Comparison of ENCODE assay signal across 29 mouse cellular contexts in the genomic region with DNA sequence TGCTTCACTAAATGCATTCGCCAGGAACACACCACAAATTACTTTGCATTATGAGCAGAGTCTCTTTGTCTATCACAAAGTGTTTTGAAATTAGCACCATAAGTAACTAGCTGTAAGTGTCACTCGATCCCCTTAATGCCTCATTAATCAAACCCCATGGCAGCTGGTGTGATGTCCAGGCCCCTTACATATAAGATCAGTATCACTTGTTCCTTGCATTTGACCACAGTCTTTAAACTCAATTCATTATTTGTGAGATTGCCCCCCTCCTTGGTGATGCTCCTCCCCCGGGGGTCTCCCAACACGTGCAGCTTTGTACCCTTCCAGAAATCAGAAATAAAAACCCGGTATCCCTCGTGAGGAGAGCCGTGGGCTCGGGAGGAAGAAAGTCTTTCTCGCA. TPM values are rescaled to one million over a fixed set of nuclear protein-coding genes. Genes with fewer than 3 reads are reported as not detected.
DNase-seq lines count a peak whose midpoint lies in the region; ATAC-seq lines count a peak whose summit lies in the region.
"Had no signal": no experiment of that assay in that cellular context is flagged by ENCODE, and none has a peak within 500 bp of the region (broad histone marks: within the 10 kb centered on the region; RNA-seq: fewer than 3 reads in every experiment).

No protein-coding gene starts in this region.

- ATAC-seq in forebrain, embryonic 12.5 days (ENCODE audit: low FRiP score), result peak; percentile 70
- ATAC-seq in forebrain, embryonic 16.5 days, result no peak
- no peak for ATAC-seq in intestine, embryonic 14.5 days (replicated peaks; ENCODE audit: low FRiP score, low TSS enrichment, low read depth)
- ATAC-seq in intestine, embryonic 16.5 days, result no peak
- ATAC-seq in midbrain, embryonic 15.5 days (replicated peaks), result no peak
- ATAC-seq: forebrain, embryonic 13.5 days; Patski had no signal

- H3K4me3 ChIP-seq in forebrain, embryonic 12.5 days (replicated peaks), result no peak overlapping the region
- no peak overlapping the region for H3K4me3 ChIP-seq in forebrain, embryonic 16.5 days (replicated peaks; ENCODE audit: low read length)
- H3K4me3 ChIP-seq in intestine, embryonic 14.5 days (ENCODE audit: low read depth, low read length), result no peak overlapping the region
- no peak overlapping the region for H3K4me3 ChIP-seq in intestine, embryonic 16.5 days (ENCODE audit: low read length)
- peak overlapping the region; percentile 34 for H3K4me3 ChIP-seq in midbrain, embryonic 10.5 days
- H3K4me3 ChIP-seq in midbrain, embryonic 15.5 days, result no peak overlapping the region
- H3K4me3 ChIP-seq: embryonic facial prominence, embryonic 10.5 days; embryonic facial prominence, embryonic 15.5 days; forebrain, embryonic 13.5 days; heart, embryonic 10.5 days; heart, embryonic 15.5 days; limb, embryonic 13.5 days had no signal

- DNase-seq in intestine, embryonic 14.5 days (ENCODE audit: low spot score), result peak; percentile 39
- DNase-seq in midbrain, embryonic 10.5 days (ENCODE audit: low spot score), result no peak
- DNase-seq in retina, embryonic 14.5 days (ENCODE audit: low spot score), result peak; percentile 57
- DNase-seq in kidney, adult 8-10 months, result no peak
- DNase-seq: adrenal gland, postnatal 10 days; cerebellum, adult 11 months; cerebellum, adult 9-10 months; cerebellum, postnatal 36 days; gastrocnemius, postnatal 14 days; heart, postnatal 36 days; kidney, adult 11 months; kidney, postnatal 4 days; right cerebral cortex, postnatal 4 days; thymus, adult 18-20 months; thymus, postnatal 25 days had no signal

- no peaks in the 10 kb centered on the region for H3K36me3 ChIP-seq in forebrain, embryonic 12.5 days (replicated peaks)
- no peaks in the 10 kb centered on the region for H3K36me3 ChIP-seq in forebrain, embryonic 16.5 days (ENCODE audit: control insufficient read depth, insufficient read depth)
- no peaks in the 10 kb centered on the region for H3K36me3 ChIP-seq in intestine, embryonic 14.5 days (ENCODE audit: control insufficient read depth, insufficient read depth, low read length)
- H3K36me3 ChIP-seq in intestine, embryonic 16.5 days (ENCODE audit: control insufficient read depth, insufficient read depth, low read length), result no peaks in the 10 kb centered on the region
- no peaks in the 10 kb centered on the region for H3K36me3 ChIP-seq in midbrain, embryonic 10.5 days
- H3K36me3 ChIP-seq in midbrain, embryonic 15.5 days (replicated peaks), result no peaks in the 10 kb centered on the region
- H3K36me3 ChIP-seq: embryonic facial prominence, embryonic 10.5 days; embryonic facial prominence, embryonic 15.5 days; heart, embryonic 10.5 days; heart, embryonic 15.5 days; limb, embryonic 13.5 days had no signal

- no peak overlapping the region for H3K9ac ChIP-seq in forebrain, embryonic 12.5 days
- no peak overlapping the region for H3K9ac ChIP-seq in forebrain, embryonic 16.5 days (replicated peaks; ENCODE audit: low read depth, low read length)
- H3K9ac ChIP-seq in intestine, embryonic 14.5 days (ENCODE audit: low read length), result no peak overlapping the region
- no peak overlapping the region for H3K9ac ChIP-seq in intestine, embryonic 16.5 days (ENCODE audit: low read depth, low read length)
- no peak overlapping the region for H3K9ac ChIP-seq in midbrain, embryonic 15.5 days
- H3K9ac ChIP-seq: embryonic facial prominence, embryonic 15.5 days; forebrain, embryonic 13.5 days; heart, embryonic 15.5 days; limb, embryonic 13.5 days had no signal

- peaks cover 13% of the 10 kb centered on the region; the same call in 1 of the 2 replicates for H3K4me1 ChIP-seq in forebrain, embryonic 12.5 days
- H3K4me1 ChIP-seq in forebrain, embryonic 16.5 days (replicated peaks; ENCODE audit: control insufficient read depth, insufficient read depth, low read length), result no peaks in the 10 kb centered on the region
- H3K4me1 ChIP-seq in intestine, embryonic 14.5 days (replicated peaks; ENCODE audit: control insufficient read depth, insufficient read depth, low read length), result 0 out of 2 replicates have a peak, but pooled peaks cover 6% of the 10 kb centered on the region
- peaks cover 6% of the 10 kb centered on the region; the same call in 1 of the 2 replicates for H3K4me1 ChIP-seq in intestine, embryonic 16.5 days (ENCODE audit: control insufficient read depth, insufficient read depth, low read length)
- H3K4me1 ChIP-seq in midbrain, embryonic 10.5 days, result peaks cover 56% of the 10 kb centered on the region
- peaks cover 5% of the 10 kb centered on the region; the same call in 1 of the 2 replicates for H3K4me1 ChIP-seq in midbrain, embryonic 15.5 days
- H3K4me1 ChIP-seq: embryonic facial prominence, embryonic 15.5 days; forebrain, embryonic 13.5 days; heart, embryonic 15.5 days; limb, embryonic 13.5 days had no signal

- H3K27me3 ChIP-seq in forebrain, embryonic 12.5 days, result peaks cover 87% of the 10 kb centered on the region
- H3K27me3 ChIP-seq in forebrain, embryonic 16.5 days (replicated peaks; ENCODE audit: control insufficient read depth, insufficient read depth, low read length), result peaks cover 68% of the 10 kb centered on the region
- H3K27me3 ChIP-seq in intestine, embryonic 14.5 days (replicated peaks; ENCODE audit: control insufficient read depth, insufficient read depth, low read length), result peaks cover 25% of the 10 kb centered on the region
- H3K27me3 ChIP-seq in intestine, embryonic 16.5 days (replicated peaks; ENCODE audit: control insufficient read depth, insufficient read depth, low read length), result peaks cover 10% of the 10 kb centered on the region
- peaks cover 88% of the 10 kb centered on the region for H3K27me3 ChIP-seq in midbrain, embryonic 10.5 days (ENCODE audit: low read depth, poor library complexity, severe bottlenecking)
- H3K27me3 ChIP-seq in midbrain, embryonic 15.5 days (replicated peaks), result peaks cover 78% of the 10 kb centered on the region

- H3K9me3 ChIP-seq in forebrain, embryonic 12.5 days, result no peaks in the 10 kb centered on the region
- no peaks in the 10 kb centered on the region for H3K9me3 ChIP-seq in forebrain, embryonic 16.5 days (ENCODE audit: control insufficient read depth, low read length)
- no peaks in the 10 kb centered on the region for H3K9me3 ChIP-seq in intestine, embryonic 14.5 days (ENCODE audit: control insufficient read depth, low read length)
- H3K9me3 ChIP-seq in intestine, embryonic 16.5 days (ENCODE audit: control insufficient read depth, low read length), result no peaks in the 10 kb centered on the region
- H3K9me3 ChIP-seq in midbrain, embryonic 10.5 days (replicated peaks), result no peaks in the 10 kb centered on the region
- H3K9me3 ChIP-seq in midbrain, embryonic 15.5 days, result no peaks in the 10 kb centered on the region
- H3K9me3 ChIP-seq: embryonic facial prominence, embryonic 10.5 days; embryonic facial prominence, embryonic 15.5 days; forebrain, embryonic 13.5 days; heart, embryonic 10.5 days; heart, embryonic 15.5 days; limb, embryonic 13.5 days had no signal

- H3K27ac ChIP-seq in forebrain, embryonic 12.5 days, result no peak overlapping the region
- H3K27ac ChIP-seq in forebrain, embryonic 16.5 days (ENCODE audit: low read length), result no peak overlapping the region
- no peak overlapping the region for H3K27ac ChIP-seq in intestine, embryonic 14.5 days (ENCODE audit: low read depth)
- H3K27ac ChIP-seq in intestine, embryonic 16.5 days (ENCODE audit: low read length), result no peak overlapping the region
- H3K27ac ChIP-seq in midbrain, embryonic 10.5 days (replicated peaks), result peak overlapping the region; percentile 79
- no peak overlapping the region for H3K27ac ChIP-seq in midbrain, embryonic 15.5 days
- H3K27ac ChIP-seq: embryonic facial prominence, embryonic 10.5 days; embryonic facial prominence, embryonic 15.5 days; forebrain, embryonic 13.5 days; heart, embryonic 10.5 days; heart, embryonic 15.5 days; limb, embryonic 13.5 days; macrophage; stomach, postnatal 0 days had no signal

- 9% methylated on average over 9 of the region's 9 CpGs for WGBS in forebrain, embryonic 12.5 days
- 8% methylated on average over 9 of the region's 9 CpGs for WGBS in forebrain, embryonic 16.5 days
- WGBS in intestine, embryonic 14.5 days, result 50% methylated on average over 9 of the region's 9 CpGs
- WGBS in intestine, embryonic 16.5 days, result 46% methylated on average over 9 of the region's 9 CpGs
- 13% methylated on average over 9 of the region's 9 CpGs for WGBS in midbrain, embryonic 10.5 days
- WGBS in midbrain, embryonic 15.5 days, result 15% methylated on average over 9 of the region's 9 CpGs

- H3K4me2 ChIP-seq in forebrain, embryonic 12.5 days, result no peak overlapping the region
- no peak overlapping the region for H3K4me2 ChIP-seq in forebrain, embryonic 16.5 days (ENCODE audit: low read length)
- no peak overlapping the region for H3K4me2 ChIP-seq in intestine, embryonic 14.5 days (ENCODE audit: low read length)
- H3K4me2 ChIP-seq in intestine, embryonic 16.5 days (ENCODE audit: low read depth, low read length), result no peak overlapping the region
- H3K4me2 ChIP-seq in midbrain, embryonic 15.5 days, result no peak overlapping the region
- H3K4me2 ChIP-seq: embryonic facial prominence, embryonic 15.5 days; forebrain, embryonic 13.5 days; heart, embryonic 15.5 days; limb, embryonic 13.5 days; liver, embryonic 11.5 days had no signal

RNA-seq across cellular contexts. Expression of gene Foxa2, which starts 25.8 kb away (rescaled TPM):
- 0.28 and 0.66 TPM in 2 replicates for polyA plus RNA-seq in forebrain, embryonic 12.5 days (2016; fragmentation: Nextera tagmentation; extraction: Ambion mirVana)
- 0.11 TPM in 1 of 2 replicates, not detected in the other for polyA plus RNA-seq in forebrain, embryonic 16.5 days (2015; fragmentation: Nextera tagmentation; extraction: Ambion mirVana)
- 2.6 and 6.5 TPM in 2 replicates for polyA plus RNA-seq in intestine, embryonic 14.5 days (2014; fragmentation: Nextera tagmentation; extraction: Ambion mirVana)
- polyA plus RNA-seq in intestine, embryonic 16.5 days (2015; fragmentation: Nextera tagmentation; extraction: Ambion mirVana), result 3.4 and 4.1 TPM in 2 replicates
- 10.4 and 12.1 TPM in 2 replicates for polyA plus RNA-seq in midbrain, embryonic 10.5 days (2016; fragmentation: Nextera tagmentation; extraction: Ambion mirVana)
- 5.2 and 6.1 TPM in 2 replicates for polyA plus RNA-seq in midbrain, embryonic 15.5 days (2015; fragmentation: Nextera tagmentation; extraction: Ambion mirVana)
- polyA plus RNA-seq: macrophage had no signal

Comparison
In these comparisons a context has a peak if more than half of its experiments do, and no peak if none do; other contexts are left out.
1. DNase-seq: peak in intestine, embryonic 14.5 days (single experiment) and retina, embryonic 14.5 days (single experiment); none in midbrain, embryonic 10.5 days (single experiment) and kidney, adult 8-10 months (0 of 2).